Mouse (Mus musculus): ENCODE results near the gene Trabd2b.

Gene Trabd2b

GRCm38 (mm10) chr4:114595188-114595701 is 188.7 kb downstream of the Trabd2b start:
- no peak for DNase-seq (ENCODE audit: low read depth, low spot score)

- DNase-seq (ENCODE audit: low read depth, low spot score), result no peak
These were observed 192.6 kb downstream of the Trabd2b start for GRCm38 (mm10) chr4:114599121-114599520.

- no peak for DNase-seq (ENCODE audit: low read depth, low spot score)
These were observed 194.9 kb downstream of the Trabd2b start for GRCm38 (mm10) chr4:114601201-114602009.

- DNase-seq (ENCODE audit: low read depth, low spot score), result no peak
These were observed 199.1 kb downstream of the Trabd2b start for GRCm38 (mm10) chr4:114605670-114606069.

GRCm38 (mm10) chr4:114607873-114608272 is 201.3 kb downstream of the Trabd2b start:
- DNase-seq (ENCODE audit: low read depth, low spot score), result no peak

- no peak for DNase-seq (ENCODE audit: low read depth, low spot score)
These were observed 202.8 kb downstream of the Trabd2b start for GRCm38 (mm10) chr4:114609297-114609696.

- DNase-seq (ENCODE audit: low read depth, low spot score), result no peak
These were observed 204.8 kb downstream of the Trabd2b start for GRCm38 (mm10) chr4:114611166-114611929.

GRCm38 (mm10) chr4:114612032-114612431 is 205.5 kb downstream of the Trabd2b start:
- no peak for DNase-seq (ENCODE audit: low read depth, low spot score)

GRCm38 (mm10) chr4:114612827-114613226 is 206.3 kb downstream of the Trabd2b start:
- DNase-seq (ENCODE audit: low read depth, low spot score), result no peak

- DNase-seq (ENCODE audit: low read depth, low spot score), result no peak
These were observed 207.6 kb downstream of the Trabd2b start for GRCm38 (mm10) chr4:114614086-114614485.

GRCm38 (mm10) chr4:114615765-114616164 is 209.2 kb downstream of the Trabd2b start:
- DNase-seq (ENCODE audit: low read depth, low spot score), result no peak

- DNase-seq (ENCODE audit: low read depth, low spot score), result no peak
These were observed 216.4 kb downstream of the Trabd2b start for GRCm38 (mm10) chr4:114622929-114623328.

- DNase-seq (ENCODE audit: low read depth, low spot score), result no peak
These were observed 217.8 kb downstream of the Trabd2b start for GRCm38 (mm10) chr4:114624114-114624910.

GRCm38 (mm10) chr4:114625357-114625756 is 218.8 kb downstream of the Trabd2b start:
- no peak for DNase-seq (ENCODE audit: low read depth, low spot score)

- no peak for DNase-seq (ENCODE audit: low read depth, low spot score)
These were observed 219.4 kb downstream of the Trabd2b start for GRCm38 (mm10) chr4:114625920-114626319.

- DNase-seq (ENCODE audit: low read depth, low spot score), result no peak
These were observed 221.3 kb downstream of the Trabd2b start for GRCm38 (mm10) chr4:114627674-114628293.

- DNase-seq (ENCODE audit: low read depth, low spot score), result no peak
These were observed 229.4 kb downstream of the Trabd2b start for GRCm38 (mm10) chr4:114635889-114636288.

GRCm38 (mm10) chr4:114636324-114636723 is 229.8 kb downstream of the Trabd2b start:
- no peak for DNase-seq (ENCODE audit: low read depth, low spot score)

GRCm38 (mm10) chr4:114637120-114637519 is 230.6 kb downstream of the Trabd2b start:
- DNase-seq (ENCODE audit: low read depth, low spot score), result no peak

- DNase-seq (ENCODE audit: low read depth, low spot score), result no peak
These were observed 235.9 kb downstream of the Trabd2b start for GRCm38 (mm10) chr4:114642469-114642868.

GRCm38 (mm10) chr4:114643679-114644208 is 237.2 kb downstream of the Trabd2b start:
- no peak for DNase-seq (ENCODE audit: low read depth, low spot score)
